19 mouse cellular contexts compared by ENCODE assay signal in genomic region chr8:13708514-13708913, GRCm38 (mm10). TPM values are rescaled to one million over a fixed set of nuclear protein-coding genes. Genes with fewer than 3 reads are reported as not detected.
"Had no signal": no experiment of that assay in that cellular context is flagged by ENCODE, and none has a peak within 500 bp of the region (broad histone marks: within the 10 kb centered on the region; RNA-seq: fewer than 3 reads in every experiment).

No protein-coding gene starts in this region.

- H3K36me3 ChIP-seq: lung, embryonic 15.5 days; midbrain, embryonic 13.5 days; midbrain, embryonic 15.5 days; neural tube, embryonic 12.5 days; stomach, embryonic 15.5 days had no signal

- H3K27me3 ChIP-seq: lung, embryonic 15.5 days; megakaryocyte, embryonic 14.5 days; midbrain, embryonic 13.5 days; midbrain, embryonic 15.5 days; neural tube, embryonic 12.5 days; stomach, embryonic 15.5 days had no signal

- H3K9me3 ChIP-seq: lung, embryonic 15.5 days; megakaryocyte, embryonic 14.5 days; midbrain, embryonic 13.5 days; midbrain, embryonic 15.5 days; stomach, embryonic 15.5 days had no signal

- H3K4me3 ChIP-seq: lung, embryonic 15.5 days; megakaryocyte, embryonic 14.5 days; midbrain, embryonic 13.5 days; midbrain, embryonic 15.5 days; neural tube, embryonic 12.5 days; stomach, embryonic 15.5 days had no signal

- DNase-seq: liver, postnatal 0 days; lung, adult 2 months; lung, postnatal 14 days; lung, postnatal 36 days; right cerebral cortex, postnatal 14 days; thymus, adult 2 months; thymus, postnatal 25 days; thymus, postnatal 4 days had no signal

- H3K9ac ChIP-seq: liver, postnatal 0 days; lung, embryonic 15.5 days; midbrain, embryonic 13.5 days; midbrain, embryonic 15.5 days; neural tube, embryonic 12.5 days; stomach, embryonic 15.5 days had no signal

- H3K4me1 ChIP-seq: stomach, embryonic 15.5 days had no signal

- H3K27ac ChIP-seq: lung, embryonic 15.5 days; macrophage; midbrain, embryonic 13.5 days; midbrain, embryonic 15.5 days; neural tube, embryonic 12.5 days; stomach, embryonic 15.5 days; stomach, postnatal 0 days had no signal

RNA-seq across cellular contexts. Expression of gene Cfap97d2, which starts 2.8 kb away (rescaled TPM):
- total RNA-seq: megakaryocyte progenitor cell, adult 5-6 weeks; monocyte, adult 5-6 weeks; neutrophil, adult 5-6 weeks had no signal
- polyA plus RNA-seq: liver, postnatal 0 days; macrophage; stomach, embryonic 15.5 days; thymus, adult 2 months had no signal
